Mouse (Mus musculus) neural tube, embryonic 13.5 days (tissue): ENCODE data around the gene Syf2. TPM values are rescaled to one million over a fixed set of nuclear protein-coding genes. Genes with fewer than 3 reads are reported as not detected.
A peak's percentile ranks its signal among the peaks of the same experiment; 100 is the strongest.

Experiments
- ATAC-seq: fragments of 200-750 bp; cut with Nextera tagmentation; 2 replicates; pipeline ENCODE4 v1.8.0; 2017; ENCODE audit warnings: low read depth, mild to moderate bottlenecking, moderate TSS enrichment, moderate library complexity
- H3K27ac ChIP-seq: fragments of 300-500 bp; sonication (generic); replicated peaks from 2 replicates; pipeline ENCODE4 v1.5.1; 2015; ENCODE audit warnings: moderate library complexity, mild to moderate bottlenecking, inconsistent platforms
- H3K27me3 ChIP-seq: fragments of 300-500 bp; sonication (generic); 2 replicates; pipeline ENCODE4 v1.6.1; 2015; ENCODE audit warnings: mild to moderate bottlenecking, inconsistent platforms
- H3K36me3 ChIP-seq: fragments of 300-500 bp; sonication (generic); 2 replicates; pipeline ENCODE4 v1.6.1; 2015; ENCODE audit warnings: mild to moderate bottlenecking, inconsistent platforms
- H3K4me1 ChIP-seq: fragments of 300-500 bp; sonication (generic); replicated peaks from 2 replicates; pipeline ENCODE4 v1.6.1; 2015; ENCODE audit warnings: inconsistent platforms
- H3K4me2 ChIP-seq: fragments of 300-500 bp; sonication (generic); 2 replicates; pipeline ENCODE4 v1.6.1; 2015; ENCODE audit warnings: inconsistent platforms, mild to moderate bottlenecking, moderate library complexity
- H3K4me3 ChIP-seq: fragments of 300-500 bp; sonication (generic); 2 replicates; pipeline ENCODE4 v1.5.1; 2015; ENCODE audit warnings: mild to moderate bottlenecking, inconsistent platforms
- H3K9ac ChIP-seq: fragments of 300-500 bp; sonication (generic); 2 replicates; pipeline ENCODE4 v1.6.1; 2015; ENCODE audit warnings: moderate library complexity, mild to moderate bottlenecking, inconsistent platforms
- H3K9me3 ChIP-seq: fragments of 300-500 bp; sonication (generic); 2 replicates; pipeline ENCODE4 v1.6.1; 2016; ENCODE audit warnings: inconsistent platforms
- WGBS: fragments of 180-500 bp; shearing (Covaris S2); methylation state at CpG from one replicate; pipeline ENCODE4 v1.1.7; 2015; 5-methylcytosine and 5-hydroxymethylcytosine counted together
- polyA plus RNA-seq: library from polyadenylated mRNA; unstranded; fragments of >200 nt; fragmentation: Nextera tagmentation; extraction: Ambion mirVana; gene quantifications from 2 replicates; pipeline ENCODE4 v1.2.1, GENCODE M21; 2015

The Syf2 gene
- polyA plus RNA-seq, 1 experiment from 2014 or later, result 76.8 TPM

GRCm38 (mm10) chr4:134955196-134955595 is 24.5 kb downstream of the Syf2 start:
- no peak overlapping the region for H3K4me3 ChIP-seq
- no peak for ATAC-seq
- WGBS, result 81% methylated on average over 2 of the region's 2 CpGs

GRCm38 (mm10) chr4:134955845-134956244 is 25.1 kb downstream of the Syf2 start:
- Histone ChIP-seq H3K9ac (no peak overlapping the region), H3K36me3 (no peaks in the 10 kb centered on the region), H3K9me3 (no peaks in the 10 kb centered on the region), H3K4me1 (peaks cover 13% of the 10 kb centered on the region), H3K4me2 (no peak overlapping the region), H3K4me3 (no peak overlapping the region), H3K27ac (no peak overlapping the region), H3K27me3 (peaks cover 15% of the 10 kb centered on the region; the same call in 1 of the 2 replicates)
- no peak for ATAC-seq
- WGBS, result 33% methylated on average over 3 of the region's 3 CpGs

More at GRCm38 (mm10) chr4:134955196-134955595, 24.5 kb downstream of the Syf2 start:
- H3K4me2 ChIP-seq, result no peak overlapping the region
- peaks cover 15% of the 10 kb centered on the region; the same call in 1 of the 2 replicates for H3K27me3 ChIP-seq
- no peaks in the 10 kb centered on the region for H3K36me3 ChIP-seq
- no peaks in the 10 kb centered on the region for H3K9me3 ChIP-seq
- H3K9ac ChIP-seq, result no peak overlapping the region
- peaks cover 20% of the 10 kb centered on the region for H3K4me1 ChIP-seq
- no peak overlapping the region for H3K27ac ChIP-seq

- 16% methylated on average over 3 of the region's 3 CpGs for WGBS
- peaks cover 15% of the 10 kb centered on the region; the same call in 1 of the 2 replicates for H3K27me3 ChIP-seq
- H3K4me1 ChIP-seq, result peaks cover 12% of the 10 kb centered on the region; the same call in 1 of the 2 replicates
- H3K36me3 ChIP-seq, result no peaks in the 10 kb centered on the region
- H3K9me3 ChIP-seq, result no peaks in the 10 kb centered on the region
- no peak overlapping the region for H3K4me2 ChIP-seq
- no peak overlapping the region for H3K27ac ChIP-seq
- H3K9ac ChIP-seq, result no peak overlapping the region
- H3K4me3 ChIP-seq, result no peak overlapping the region
- ATAC-seq, result no peak
Observed at GRCm38 (mm10) chr4:134956328-134956727, 25.6 kb downstream of the Syf2 start.

GRCm38 (mm10) chr4:134963021-134963776 is 32.5 kb downstream of the Syf2 start:
- H3K4me3 ChIP-seq, result no peak overlapping the region
- no peak; the same call in 1 of the 2 replicates for ATAC-seq
- no peak overlapping the region for H3K27ac ChIP-seq
- H3K36me3 ChIP-seq, result no peaks in the 10 kb centered on the region
- H3K4me1 ChIP-seq, result no peaks in the 10 kb centered on the region
- no peak overlapping the region for H3K9ac ChIP-seq
- 0 out of 2 replicates have a peak overlapping the region, but pooled peaks have one; percentile 16 for H3K4me2 ChIP-seq
- no peaks in the 10 kb centered on the region for H3K9me3 ChIP-seq
- 26% methylated on average over 19 of the region's 19 CpGs for WGBS
- H3K27me3 ChIP-seq, result peaks cover 12% of the 10 kb centered on the region

GRCm38 (mm10) chr4:134967887-134968604 is 37.3 kb downstream of the Syf2 start:
- no peak for ATAC-seq
- Histone ChIP-seq H3K9me3 (no peaks in the 10 kb centered on the region), H3K4me1 (no peaks in the 10 kb centered on the region), H3K4me2 (no peak overlapping the region), H3K27me3 (no peaks in the 10 kb centered on the region), H3K36me3 (no peaks in the 10 kb centered on the region), H3K9ac (no peak overlapping the region), H3K27ac (no peak overlapping the region), H3K4me3 (no peak overlapping the region)
- WGBS, result 81% methylated on average over 20 of the region's 20 CpGs

- Histone ChIP-seq H3K4me1 (no peaks in the 10 kb centered on the region), H3K9me3 (no peaks in the 10 kb centered on the region), H3K36me3 (no peaks in the 10 kb centered on the region), H3K9ac (no peak overlapping the region), H3K4me2 (no peak overlapping the region), H3K27me3 (no peaks in the 10 kb centered on the region), H3K27ac (no peak overlapping the region), H3K4me3 (no peak overlapping the region)
- WGBS, result 87% methylated on average over 18 of the region's 18 CpGs
- no peak for ATAC-seq
Observed at GRCm38 (mm10) chr4:134968605-134968976, 37.9 kb downstream of the Syf2 start.

- Histone ChIP-seq H3K9me3 (0 out of 2 replicates have a peak, but pooled peaks cover 6% of the 10 kb centered on the region), H3K4me1 (peaks cover 8% of the 10 kb centered on the region), H3K27ac (no peak overlapping the region), H3K9ac (peak overlapping the region; percentile 49), H3K36me3 (no peaks in the 10 kb centered on the region), H3K4me3 (no peak overlapping the region), H3K4me2 (peak overlapping the region; percentile 20; the same call in 1 of the 2 replicates), H3K27me3 (no peaks in the 10 kb centered on the region)
- ATAC-seq, result 0 out of 2 replicates have a peak, but pooled peaks have one; percentile 23
- 22% methylated on average over 14 of the region's 14 CpGs for WGBS
Observed at GRCm38 (mm10) chr4:134975261-134975928, 44.7 kb downstream of the Syf2 start.

GRCm38 (mm10) chr4:134975929-134976308 is 45.2 kb downstream of the Syf2 start:
- Histone ChIP-seq H3K27me3 (no peaks in the 10 kb centered on the region), H3K4me2 (no peak overlapping the region), H3K36me3 (no peaks in the 10 kb centered on the region), H3K4me1 (peaks cover 8% of the 10 kb centered on the region), H3K27ac (no peak overlapping the region), H3K9me3 (0 out of 2 replicates have a peak, but pooled peaks cover 6% of the 10 kb centered on the region), H3K9ac (no peak overlapping the region), H3K4me3 (no peak overlapping the region)
- ATAC-seq, result no peak
- 88% methylated on average over 4 of the region's 4 CpGs for WGBS

- no peak for ATAC-seq
- Histone ChIP-seq H3K27ac (no peak overlapping the region), H3K9me3 (0 out of 2 replicates have a peak, but pooled peaks cover 6% of the 10 kb centered on the region), H3K36me3 (no peaks in the 10 kb centered on the region), H3K4me2 (no peak overlapping the region), H3K27me3 (no peaks in the 10 kb centered on the region), H3K9ac (no peak overlapping the region), H3K4me1 (peaks cover 16% of the 10 kb centered on the region), H3K4me3 (no peak overlapping the region)
- 70% methylated on average over 8 of the region's 8 CpGs for WGBS
Observed at GRCm38 (mm10) chr4:134978930-134979329, 48.2 kb downstream of the Syf2 start.

- no peak overlapping the region for H3K9ac ChIP-seq
- 0 out of 2 replicates have a peak, but pooled peaks cover 1% of the 10 kb centered on the region for H3K9me3 ChIP-seq
- no peak for ATAC-seq
- peaks cover 12% of the 10 kb centered on the region; the same call in 1 of the 2 replicates for H3K4me1 ChIP-seq
- no peak overlapping the region for H3K27ac ChIP-seq
- H3K36me3 ChIP-seq, result no peaks in the 10 kb centered on the region
- no peak overlapping the region for H3K4me3 ChIP-seq
- 66% methylated on average over 7 of the region's 7 CpGs for WGBS
- H3K27me3 ChIP-seq, result no peaks in the 10 kb centered on the region
- H3K4me2 ChIP-seq, result no peak overlapping the region
Observed at GRCm38 (mm10) chr4:134981959-134982431, 51.3 kb downstream of the Syf2 start.

- ATAC-seq, result no peak
- H3K27me3 ChIP-seq, result no peaks in the 10 kb centered on the region
- H3K4me2 ChIP-seq, result no peak overlapping the region
- H3K4me3 ChIP-seq, result no peak overlapping the region
- H3K4me1 ChIP-seq, result peaks cover 12% of the 10 kb centered on the region; the same call in 1 of the 2 replicates
- no peaks in the 10 kb centered on the region for H3K9me3 ChIP-seq
- H3K9ac ChIP-seq, result no peak overlapping the region
- 51% methylated on average over 5 of the region's 5 CpGs for WGBS
- H3K27ac ChIP-seq, result no peak overlapping the region
- no peaks in the 10 kb centered on the region for H3K36me3 ChIP-seq
Observed at GRCm38 (mm10) chr4:134983136-134983535, 52.4 kb downstream of the Syf2 start.
